Mouse (Mus musculus) bone marrow, adult 2 months (tissue): ENCODE data around the gene Ush2a.

ENCODE experiments used
- CTCF ChIP-seq: fragments of 200-500 bp; IDR thresholded peaks from 2 replicates; pipeline ENCODE4 v1.5.1; 2011; ENCODE audit warnings: low read length, control low read depth; ENCODE audit not compliant: control insufficient read depth, insufficient read depth
- POLR2A ChIP-seq: fragments of 200-500 bp; IDR thresholded peaks from 2 replicates; pipeline ENCODE4 v1.6.1; 2011; ENCODE audit warnings: low read depth, mild to moderate bottlenecking, control low read depth, low read length, borderline replicate concordance; ENCODE audit not compliant: control insufficient read depth

DNA sequence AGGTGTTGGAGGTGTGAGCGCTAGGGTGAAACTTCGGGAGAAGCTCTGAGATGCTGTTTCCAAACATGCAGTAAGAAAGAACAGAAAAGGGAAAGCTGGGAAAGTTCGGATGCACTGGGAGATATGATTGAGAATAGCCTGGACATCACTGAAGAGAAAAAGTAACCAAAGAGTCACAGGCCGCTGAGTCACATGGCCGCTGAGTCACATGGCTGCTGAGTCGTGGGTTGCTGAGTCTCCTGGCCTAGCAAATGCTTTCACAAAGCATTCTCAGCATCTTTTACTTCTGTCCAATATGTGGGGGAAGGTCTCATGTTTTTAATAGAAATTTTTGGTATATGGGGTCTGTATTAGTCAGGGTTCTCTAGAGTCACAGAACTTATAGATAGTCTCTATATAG is 500.6 kb downstream of the Ush2a start:
- TF ChIP-seq CTCF (no peak), POLR2A (no peak)
